Mouse (Mus musculus) lung, postnatal 14 days (tissue): ENCODE measurements around the gene Gm17581.
"Not testable (repeated sequence)": the region's sequence is repeated elsewhere in the genome, so short reads cannot be mapped to it uniquely, and the experiment has no call there.

Source experiments
- DNase-seq: peaks from one replicate; pipeline ENCODE4 v3.0.0; 2021

The Gm17581 gene

DNA sequence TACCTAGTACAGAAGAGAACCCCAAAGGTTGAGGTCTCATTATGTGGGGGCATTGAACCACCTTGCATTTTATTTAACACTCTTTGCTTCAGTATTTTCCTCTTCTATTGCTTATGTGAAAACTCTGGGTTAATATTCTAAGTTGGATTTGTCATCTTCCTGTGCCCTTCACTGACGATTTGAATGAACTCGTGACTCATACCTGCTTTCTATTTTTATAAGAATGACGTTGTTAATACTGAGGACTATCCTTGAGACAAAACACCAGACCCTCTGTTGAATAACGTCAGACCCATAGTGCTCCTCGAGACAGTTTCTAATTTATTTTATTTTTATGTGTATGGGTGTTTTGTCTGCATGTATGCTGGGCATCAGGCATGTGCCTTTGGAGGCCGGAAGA is 1.3 kb upstream of the Gm17581 start:
- no peak for DNase-seq

DNA sequence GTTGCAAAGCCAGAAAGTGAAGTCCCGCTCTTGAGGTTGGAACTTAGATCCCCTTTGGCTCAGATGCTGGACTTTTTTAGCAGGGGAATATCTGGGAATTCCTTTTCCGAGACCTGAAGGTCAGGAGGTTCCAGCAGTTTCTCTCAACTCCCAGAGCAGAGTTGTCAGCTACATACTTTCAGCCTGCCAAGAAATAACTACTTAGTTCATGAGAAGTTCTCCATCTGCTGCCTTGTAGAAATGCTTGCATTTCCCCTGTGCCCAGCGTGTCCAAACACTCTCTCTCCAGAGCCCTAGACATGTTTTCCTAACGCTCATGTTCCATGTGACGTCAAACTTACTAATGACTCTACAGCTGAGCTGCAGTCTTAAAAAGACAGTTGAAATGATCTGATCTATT is 586 bp downstream of the Gm17581 start:
- DNase-seq: no peak

DNA sequence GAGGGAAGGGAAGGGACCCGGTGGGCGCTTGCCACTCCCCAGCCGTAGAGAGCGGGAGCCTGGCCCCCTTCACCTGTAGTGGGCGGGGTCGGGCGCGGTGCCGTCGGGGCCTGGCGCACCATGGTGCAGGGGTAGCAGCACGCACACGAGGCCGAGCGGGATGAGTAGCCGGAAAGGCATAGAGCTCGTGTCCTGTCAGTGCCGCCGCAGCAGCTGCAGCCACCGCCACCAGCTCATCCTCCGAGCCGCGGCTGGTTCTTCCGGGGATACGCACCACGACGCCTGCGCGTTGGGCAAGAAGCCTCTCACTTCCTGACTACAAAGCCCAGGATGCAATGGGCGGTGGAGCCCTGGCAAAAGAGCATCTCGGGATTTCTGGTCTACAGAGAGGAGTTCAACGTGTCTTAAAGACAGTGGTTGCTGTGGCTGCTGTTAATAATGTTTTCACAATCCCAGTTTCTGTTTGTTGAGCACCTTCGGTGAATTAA is 6.5 kb downstream of the Gm17581 start, which contains the start of gene Edem2:
Gene Edem2, minus strand, starts transcription at position 318 of the 488 bp plus-strand sequence.
- peak; percentile 93 for DNase-seq

DNA sequence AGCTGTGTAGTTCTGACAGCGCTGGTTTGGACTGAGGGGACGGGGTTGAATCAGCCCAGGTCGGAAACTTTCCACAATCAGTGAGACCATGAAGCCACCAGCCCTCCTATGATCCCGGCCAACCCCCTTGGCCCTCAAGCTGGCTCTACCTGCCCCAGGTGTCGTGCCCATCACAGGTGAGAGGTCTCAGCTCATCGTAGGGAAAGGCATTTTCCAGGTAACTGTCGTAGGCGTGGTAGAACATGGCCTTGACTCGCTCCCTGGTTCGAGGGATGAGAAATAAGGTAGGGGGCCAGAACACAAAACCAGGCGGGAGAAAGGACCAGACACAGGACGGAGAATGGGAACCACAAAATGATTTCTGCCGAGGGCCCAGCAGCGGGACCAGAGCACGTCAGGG is 6.9 kb downstream of the Gm17581 start:
- DNase-seq: no peak

DNA sequence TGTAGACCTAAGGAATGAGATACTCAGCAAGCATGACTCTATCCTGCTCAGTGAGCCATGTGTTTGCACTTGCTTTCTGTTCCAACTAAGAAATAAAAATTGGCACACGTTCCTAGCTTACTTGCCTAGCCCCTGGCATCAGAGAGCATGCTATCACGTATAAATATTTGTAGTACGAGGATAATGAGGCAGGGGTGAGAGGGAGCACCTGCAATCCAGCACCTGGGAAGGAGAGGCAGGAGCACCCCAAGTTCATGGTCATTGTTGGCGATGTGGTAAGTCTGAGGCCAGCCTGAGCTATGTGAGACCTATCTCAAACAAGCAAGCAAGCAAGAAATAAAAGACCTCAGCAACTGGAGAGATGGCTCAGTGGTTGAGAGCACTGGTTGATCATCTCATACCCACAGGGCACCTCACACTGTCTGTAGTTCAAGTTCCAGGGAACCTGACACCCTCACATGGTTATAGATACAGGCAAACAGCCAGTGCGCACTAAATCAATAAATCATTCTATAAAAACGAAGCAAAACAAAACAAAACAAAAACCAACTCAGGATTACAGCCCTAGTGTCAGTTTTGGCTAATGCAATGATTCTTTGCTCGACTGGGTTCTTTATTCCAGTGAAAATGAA is 7.8 kb downstream of the Gm17581 start:
- DNase-seq: no peak

DNA sequence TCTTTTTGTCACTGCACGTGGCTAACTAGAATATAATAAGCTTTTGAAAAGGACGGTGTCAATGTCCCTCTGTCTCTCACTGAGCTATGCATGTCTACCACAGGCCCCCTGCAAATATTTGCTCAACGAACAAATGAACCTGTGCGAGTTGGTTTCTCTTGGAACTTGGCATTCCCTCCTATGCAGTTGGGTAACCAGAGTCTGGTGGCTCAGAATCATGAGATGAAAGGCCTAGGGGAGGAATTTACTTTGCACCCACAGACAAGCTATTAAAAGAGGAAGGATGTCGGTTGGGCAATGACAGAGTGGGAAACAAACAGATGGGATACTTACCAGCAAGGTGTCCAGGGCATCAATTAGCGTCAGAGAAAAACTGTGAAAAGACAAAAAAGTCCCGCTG is 9.4 kb downstream of the Gm17581 start:
- DNase-seq: no peak

DNA sequence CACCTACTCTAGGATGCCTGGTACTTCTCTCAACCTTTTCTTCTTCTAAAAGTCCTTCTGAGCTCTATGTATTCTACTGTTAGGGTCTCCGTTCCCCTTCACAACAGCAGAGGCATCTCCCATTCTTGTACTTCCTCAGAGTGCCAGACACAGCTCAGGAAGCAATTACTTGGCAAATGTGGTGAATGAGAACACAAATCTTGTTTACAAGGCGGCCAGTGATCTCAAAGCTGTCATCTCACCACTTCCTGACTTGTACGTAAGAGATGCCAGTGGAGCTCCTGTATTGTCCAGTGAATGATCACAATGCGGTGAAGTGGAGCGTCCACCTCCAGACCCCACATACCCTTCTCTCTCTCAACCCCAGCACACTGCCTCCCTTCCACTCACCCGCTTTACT is 11.1 kb downstream of the Gm17581 start:
- no peak for DNase-seq

DNA sequence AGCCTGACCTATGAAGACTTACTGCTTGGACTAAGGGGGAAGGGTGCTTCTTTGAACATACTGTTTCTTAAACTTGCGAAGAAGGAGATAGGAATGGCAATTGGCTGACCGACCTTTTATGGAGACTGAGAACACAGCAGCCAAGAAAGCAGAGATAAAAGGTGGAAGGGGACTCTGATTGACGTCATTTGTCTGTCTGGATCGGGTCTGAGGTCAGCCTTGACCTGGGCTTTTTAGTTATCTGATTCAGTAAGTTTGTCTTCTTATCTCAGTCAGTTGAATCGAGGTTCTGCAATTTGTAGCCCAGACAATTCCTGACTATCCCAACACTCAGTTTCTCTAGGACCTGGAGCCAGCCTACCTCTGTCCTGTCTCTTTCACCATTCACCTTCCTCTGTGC is 11.6 kb downstream of the Gm17581 start:
- DNase-seq: no peak

DNA sequence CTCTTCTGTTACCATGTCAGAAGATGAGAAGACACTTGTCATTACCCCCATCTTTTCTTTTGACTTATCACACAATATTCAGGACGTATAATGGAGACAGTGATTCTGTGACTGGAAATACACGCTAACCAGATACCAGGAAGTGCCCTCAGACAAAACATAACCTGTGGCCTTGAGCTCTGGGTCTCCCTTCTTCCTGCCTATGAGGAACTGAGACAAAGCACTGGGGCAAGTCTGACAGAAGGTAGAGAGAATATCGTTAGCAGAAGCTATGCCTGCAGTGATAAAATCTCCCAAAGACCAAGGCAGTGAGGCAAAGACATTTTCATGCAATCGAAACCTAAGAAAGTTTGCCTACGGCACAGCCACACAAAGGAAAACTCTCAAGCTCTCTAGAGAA is 15.1 kb downstream of the Gm17581 start:
- no peak for DNase-seq

DNA sequence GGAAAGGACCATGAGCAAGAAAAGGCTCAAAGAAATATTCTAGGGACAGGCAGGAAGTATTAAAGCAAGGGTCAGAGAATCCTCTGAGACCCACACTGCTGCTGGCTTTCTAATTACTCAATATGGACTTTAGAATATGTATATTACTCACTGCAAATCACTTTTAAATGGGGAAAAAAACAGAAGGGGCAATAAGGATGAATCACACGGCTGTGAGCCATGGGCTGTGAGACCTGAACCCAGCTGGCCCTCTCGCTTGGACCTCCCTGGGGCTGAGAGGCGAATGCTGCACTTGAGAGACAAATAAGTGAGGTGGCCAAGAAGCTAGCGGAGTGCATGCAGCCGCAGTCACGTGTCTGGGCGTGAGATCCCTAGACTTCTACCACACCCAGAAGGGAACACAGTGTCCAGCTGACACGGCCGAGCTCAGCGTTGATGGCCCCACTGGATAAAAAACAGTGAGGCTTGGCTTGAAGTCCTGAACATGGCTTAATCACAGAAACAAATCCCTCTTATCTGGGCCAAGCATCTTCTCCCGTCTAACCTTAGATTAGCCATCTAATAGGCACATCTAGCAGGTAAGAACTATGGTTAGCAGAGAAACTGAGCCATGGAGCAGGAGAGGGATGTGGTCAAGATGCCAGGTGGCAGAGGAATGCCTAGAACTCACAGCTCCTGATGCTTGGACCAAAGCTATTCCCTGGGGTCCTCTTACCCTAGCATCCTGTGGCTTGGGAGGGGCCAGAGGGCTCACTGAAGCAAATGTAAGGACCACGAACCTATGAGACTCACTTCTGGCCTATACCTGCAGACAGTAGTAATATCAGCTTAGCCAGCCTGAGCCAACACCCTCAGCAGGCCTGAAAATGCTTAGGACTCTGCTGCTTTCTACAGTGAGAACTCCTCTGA is 18.3 kb downstream of the Gm17581 start:
- no peak for DNase-seq

DNA sequence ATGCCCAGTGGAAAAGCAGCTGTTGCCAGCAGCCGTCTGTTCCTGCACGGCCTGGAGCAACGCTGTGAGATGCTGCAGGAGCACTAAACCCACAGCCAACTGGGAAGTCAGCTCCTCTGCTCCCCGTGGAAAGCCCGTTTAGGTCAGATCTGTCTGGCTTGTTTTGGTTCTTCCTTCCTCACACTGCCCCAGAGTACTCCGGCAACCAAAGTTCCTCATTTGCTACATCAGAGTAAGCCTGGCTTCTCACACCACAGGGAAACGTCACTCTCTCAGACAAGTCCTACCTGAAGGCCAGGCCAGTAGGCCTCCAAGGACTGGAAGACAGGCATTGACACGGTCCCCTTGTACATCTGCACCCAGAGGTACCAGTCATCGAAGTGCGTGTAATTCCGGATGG is 25.1 kb downstream of the Gm17581 start:
- no peak for DNase-seq

DNA sequence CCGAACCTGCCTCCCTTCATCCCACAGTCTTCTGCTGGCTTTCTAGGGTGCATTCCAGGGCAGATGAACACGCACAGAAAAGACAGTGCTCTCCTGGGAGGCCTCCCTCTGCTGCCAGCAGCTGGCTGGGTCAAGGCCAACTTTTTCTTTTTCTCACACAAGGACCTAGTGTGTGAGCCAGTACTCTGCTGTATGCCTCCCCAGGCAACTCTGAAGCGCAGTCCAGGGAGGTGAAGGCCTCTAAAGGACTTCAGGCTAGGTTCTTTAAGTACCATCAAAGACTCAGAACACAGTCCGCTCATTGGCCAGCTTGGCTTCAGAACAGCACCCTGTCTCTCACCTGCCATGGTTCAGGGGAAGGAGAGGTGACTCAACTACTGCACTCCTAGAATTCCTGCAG is 28.4 kb downstream of the Gm17581 start:
- DNase-seq: peak; percentile 21

DNA sequence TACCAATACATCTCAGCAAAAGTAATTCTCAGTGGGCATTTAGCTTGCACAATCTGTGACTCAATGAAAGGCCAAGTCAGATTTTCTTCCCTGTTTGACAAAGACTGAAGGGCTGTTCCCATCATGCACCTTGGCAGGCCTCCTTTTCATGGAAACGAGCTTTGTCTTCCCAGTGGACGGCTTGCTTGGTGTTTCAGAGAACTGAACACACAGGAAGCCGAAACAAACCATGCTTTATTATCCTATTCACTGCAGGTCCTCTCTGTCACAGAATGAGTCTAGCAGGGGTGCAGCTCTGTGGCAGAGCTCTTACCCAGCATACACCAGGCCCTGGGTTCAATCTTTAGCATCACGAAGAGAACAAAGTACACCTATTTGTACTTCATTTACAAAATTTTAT is 32.0 kb downstream of the Gm17581 start:
- no peak for DNase-seq

DNA sequence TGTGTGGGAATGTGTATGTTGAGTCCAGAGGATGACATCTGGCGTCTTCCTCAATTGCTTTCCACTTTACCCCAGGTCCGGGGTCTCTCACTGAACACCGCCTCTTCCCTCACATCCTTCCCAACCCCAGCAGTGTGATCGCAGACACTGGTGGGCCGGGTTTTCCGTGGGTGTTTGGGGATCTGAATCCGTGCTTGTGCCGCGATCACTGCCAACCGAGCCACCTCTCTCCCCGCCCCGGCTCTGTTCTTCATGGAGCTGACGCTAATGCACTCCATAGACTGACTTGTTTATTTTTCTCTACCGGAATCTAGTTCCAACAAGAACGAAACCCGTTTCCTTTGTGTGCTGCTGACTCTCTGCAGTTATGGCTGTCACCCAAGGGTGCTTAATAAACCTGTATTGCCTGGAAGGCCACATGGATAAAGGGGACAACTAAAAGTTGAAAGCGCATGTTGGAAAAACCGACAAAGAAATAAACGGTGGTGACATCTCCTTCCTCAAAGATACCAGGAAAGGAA is 34.2 kb downstream of the Gm17581 start:
- no peak for DNase-seq

DNA sequence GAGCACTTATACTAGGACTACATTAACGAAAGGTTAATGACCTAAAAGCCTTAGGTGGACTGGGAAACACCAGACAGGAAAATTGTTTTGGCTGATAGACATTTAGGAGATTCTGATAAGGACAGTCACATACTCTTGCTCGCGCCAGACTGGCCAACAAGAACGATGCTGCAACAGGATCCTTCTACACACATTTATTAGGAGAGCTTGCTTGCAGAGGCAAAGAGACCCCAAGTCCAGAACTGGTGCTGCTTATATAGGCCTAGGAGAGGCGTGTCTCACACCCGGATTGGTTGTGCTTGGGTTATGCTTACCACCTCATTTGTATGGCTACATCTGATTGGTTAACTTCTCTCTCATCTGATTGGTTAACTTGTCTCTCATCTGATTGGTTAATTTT is 37.2 kb downstream of the Gm17581 start:
- not testable (repeated sequence) for DNase-seq

DNA sequence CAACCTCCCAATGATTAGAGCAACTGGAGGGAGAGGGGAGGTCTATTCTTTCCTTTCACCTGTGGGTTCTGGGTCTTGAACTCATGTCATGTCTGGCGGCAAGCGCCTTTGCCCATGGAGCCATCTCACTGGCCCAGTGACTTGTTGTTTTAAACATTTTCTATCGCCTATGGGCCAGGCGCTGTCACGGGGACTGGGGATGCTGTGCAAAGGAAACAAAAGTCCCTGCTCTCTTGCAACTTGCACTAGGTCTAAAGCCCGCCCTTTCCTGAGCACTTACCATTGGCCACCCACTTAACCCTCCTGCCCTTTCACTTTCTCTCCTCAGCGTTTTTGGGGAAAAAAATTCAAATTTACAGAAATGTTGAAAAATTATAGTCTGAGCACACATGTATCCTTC is 38.8 kb downstream of the Gm17581 start:
- DNase-seq: no peak

DNA sequence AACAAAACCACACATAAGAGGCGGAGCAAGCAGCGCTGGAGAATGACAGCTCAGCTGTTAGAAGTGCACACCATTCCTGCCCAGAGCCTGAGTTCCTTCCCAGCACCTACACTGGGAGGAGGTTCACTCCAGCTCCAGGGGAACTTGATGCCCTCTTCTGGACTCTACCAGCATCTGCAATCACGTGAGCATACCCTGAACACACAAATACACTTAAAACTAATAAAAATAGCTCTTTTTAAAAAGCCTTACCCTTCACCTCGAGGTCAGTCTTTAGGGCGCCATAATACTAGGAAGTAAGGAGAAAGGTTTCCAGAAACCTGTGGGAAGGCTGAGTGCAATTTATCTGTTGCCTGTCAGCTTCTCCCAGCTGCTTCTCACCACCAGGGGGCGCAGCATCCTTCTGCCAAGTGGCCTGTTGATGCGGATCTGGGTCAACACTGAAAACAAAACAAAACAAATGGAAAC is 39.5 kb downstream of the Gm17581 start:
- peak; percentile 93 for DNase-seq

DNA sequence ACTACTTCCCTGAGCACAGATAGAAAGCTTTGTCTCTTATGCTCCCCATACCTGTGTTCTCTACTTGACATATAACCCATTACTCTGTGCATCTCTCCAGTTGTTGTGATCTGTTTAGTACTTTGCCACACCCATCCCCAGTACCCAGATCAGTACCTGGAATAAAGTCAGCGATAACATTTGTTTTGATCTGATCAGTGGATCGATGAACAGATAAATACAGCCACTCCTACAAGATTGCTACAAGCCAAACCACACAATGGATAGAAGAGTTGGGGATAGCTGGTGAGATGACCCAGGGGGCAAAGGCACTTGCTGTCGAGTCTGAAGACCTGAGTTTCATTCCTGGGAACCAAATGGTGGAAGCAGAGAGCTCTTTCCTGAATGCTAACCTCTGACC is 40.4 kb downstream of the Gm17581 start:
- no peak for DNase-seq

DNA sequence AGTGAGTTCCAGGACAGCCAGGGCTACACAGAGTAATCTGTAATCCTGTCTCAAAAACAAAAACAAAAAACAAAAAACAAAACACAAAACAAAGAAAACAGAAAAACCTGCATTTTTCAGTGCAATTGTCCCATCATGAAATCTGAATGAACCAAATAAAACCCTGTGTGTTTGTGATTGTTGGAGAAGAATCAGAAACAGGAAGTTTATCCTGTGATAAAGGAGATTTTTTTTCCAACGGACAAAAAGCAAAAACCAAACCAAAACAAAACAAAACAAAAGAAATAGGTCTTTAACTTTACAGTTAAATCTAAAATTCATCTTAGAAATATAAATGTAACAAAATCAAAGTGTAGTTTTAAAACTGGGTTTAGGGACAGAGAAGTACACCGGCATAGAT is 41.1 kb downstream of the Gm17581 start:
- DNase-seq: no peak

DNA sequence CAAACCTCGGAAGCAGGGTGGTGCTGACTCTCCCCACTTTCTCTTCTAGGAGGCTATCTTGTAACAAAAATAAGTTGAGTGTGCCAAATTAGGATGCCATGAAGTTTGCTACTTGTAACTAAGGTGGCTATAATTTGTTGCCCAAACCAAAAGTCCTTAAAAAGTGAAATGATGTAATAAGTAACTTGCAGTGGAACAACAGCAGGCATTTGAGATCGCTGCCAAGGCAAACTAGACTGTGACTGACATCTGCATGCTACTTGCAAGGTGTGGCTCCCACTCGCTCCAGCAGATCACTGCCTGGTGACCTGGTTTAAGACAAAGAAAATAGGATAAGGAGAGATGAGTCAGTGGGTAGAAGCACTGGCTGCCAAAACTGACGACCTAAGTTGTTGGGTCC is 42.5 kb downstream of the Gm17581 start:
- DNase-seq: no peak

DNA sequence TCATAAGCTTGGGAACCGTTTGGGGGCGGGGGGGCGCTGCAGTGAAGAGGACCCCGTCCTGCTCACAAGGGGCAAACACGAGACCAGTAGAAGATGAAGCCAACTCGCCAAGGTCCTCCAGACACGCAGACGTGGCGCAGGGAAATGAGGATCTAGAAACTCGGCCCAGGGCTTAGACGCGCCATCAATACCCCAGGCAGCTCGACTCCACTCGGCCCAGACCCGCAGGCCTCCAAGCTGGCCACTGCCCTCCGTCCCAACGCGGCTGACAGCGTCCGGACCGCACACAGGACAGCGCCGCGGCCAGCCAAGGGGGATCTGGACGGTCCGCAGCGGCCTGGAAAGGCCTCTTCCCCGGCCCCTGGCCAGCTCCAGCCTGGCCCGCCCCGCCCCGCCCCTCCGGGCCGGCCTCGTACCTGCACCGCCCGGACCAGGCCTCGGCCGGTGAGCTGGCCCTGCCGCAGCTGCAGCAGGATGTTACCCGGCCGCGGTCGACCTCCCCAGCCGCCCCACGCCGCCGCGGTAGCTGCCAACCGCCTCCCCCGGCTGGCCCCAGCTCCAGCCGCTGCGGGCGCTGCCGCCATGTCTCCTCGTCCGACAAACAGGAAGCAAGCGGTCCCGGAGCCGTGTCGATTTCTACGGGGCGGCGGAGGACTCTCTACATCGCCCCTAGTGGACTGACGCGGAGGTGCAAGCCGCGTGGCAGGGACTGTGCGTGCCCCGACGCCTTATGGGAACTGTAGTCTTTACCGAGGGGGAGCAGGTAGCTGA is 43.8 kb downstream of the Gm17581 start, which contains the start of gene Trpc4ap:
Gene Trpc4ap, minus strand, starts transcription at position 662 of the 771 bp plus-strand sequence.
- peak; percentile 98 for DNase-seq

DNA sequence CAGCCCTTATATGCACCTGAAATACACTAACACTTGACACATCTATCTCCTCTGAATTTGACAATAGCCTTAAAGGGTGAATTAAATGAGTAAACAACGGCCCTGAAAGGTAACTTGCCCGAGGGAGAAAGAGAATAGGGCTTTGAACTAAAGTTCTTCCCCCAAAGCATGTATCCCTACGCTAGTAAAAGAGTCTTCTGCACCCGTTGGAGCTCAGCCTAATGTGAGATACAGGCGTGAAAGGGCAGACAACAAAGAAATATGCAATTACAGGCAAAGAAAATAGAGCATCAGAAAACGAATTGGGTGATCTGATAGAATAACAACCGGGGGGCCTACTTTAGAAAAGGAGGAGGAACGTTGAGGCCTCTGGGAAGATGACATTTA is 44.3 kb downstream of the Gm17581 start:
- no peak for DNase-seq

DNA sequence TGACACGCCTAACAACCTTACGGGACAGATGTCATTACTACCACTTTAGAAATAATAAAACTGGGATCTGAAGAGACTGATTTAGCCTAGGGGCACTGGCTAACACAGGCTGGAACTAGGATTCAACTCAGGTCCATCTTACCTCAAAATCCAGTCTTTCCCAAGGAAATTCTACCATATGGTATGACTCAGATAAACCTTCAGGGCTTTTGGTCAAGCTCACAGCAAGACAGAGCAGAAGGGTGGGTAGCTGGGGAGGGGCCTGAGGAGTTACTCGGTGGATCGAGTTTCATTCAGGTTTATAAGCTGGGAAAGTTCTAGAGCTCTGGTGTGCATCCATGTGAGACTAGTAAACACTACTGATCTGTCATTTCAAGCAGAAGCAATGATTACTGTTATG is 46.5 kb downstream of the Gm17581 start:
- DNase-seq: no peak
